Mouse (Mus musculus) megakaryocyte, embryonic 14.5 days (primary cell): ENCODE measurements around the gene Opcml.

Experiments used
- FLI1 ChIP-seq: IDR thresholded peaks from 2 replicates; pipeline ENCODE4 v1.6.1; 2012; ENCODE audit warnings: low read length, inconsistent platforms, mixed read lengths
- GATA1 ChIP-seq: IDR thresholded peaks from 3 replicates; pipeline ENCODE4 v1.6.1; 2012; ENCODE audit warnings: mixed read lengths, low read length, inconsistent platforms, borderline replicate concordance

DNA sequence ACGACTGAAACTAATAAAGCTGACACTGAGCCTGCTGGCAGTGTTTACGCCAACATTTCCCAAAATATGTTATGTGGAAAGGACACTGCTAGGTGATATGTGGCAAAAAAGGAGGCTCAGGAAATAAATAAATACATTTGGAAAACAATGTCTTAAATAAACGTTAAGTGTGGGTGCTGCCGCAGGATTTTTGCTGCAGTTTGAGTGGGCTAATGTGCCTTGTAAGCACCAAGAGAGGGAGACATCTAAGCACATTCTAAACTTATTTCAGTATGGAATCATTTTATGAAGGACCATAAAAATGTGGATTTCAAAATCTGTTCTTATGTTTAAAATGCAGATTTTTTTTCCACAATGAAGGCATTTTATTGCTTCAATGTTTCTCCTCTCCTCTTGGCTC, 1071.4 kb downstream of the Opcml start:
- TF ChIP-seq GATA1 = no peak
- no peak for TF ChIP-seq FLI1
